Mouse (Mus musculus) forebrain, embryonic 14.5 days (tissue): ENCODE results near the gene Gemin8. TPM values are rescaled to one million over a fixed set of nuclear protein-coding genes. Genes with fewer than 3 reads are reported as not detected.

Source experiments
- polyA plus RNA-seq: library from polyadenylated mRNA; unstranded; fragments of >200 nt; fragmentation: Nextera tagmentation; extraction: Ambion mirVana; gene quantifications from 2 replicates; pipeline ENCODE4 v1.2.1, GENCODE M21; 2014

Gene Gemin8
- polyA plus RNA-seq, 1 experiment from 2014 or later: 15.2 TPM

Other genes starting within 250 kb of the Gemin8 start
- 245 and 296 TPM in 2 replicates for gene Gpm6b, start 68.5 kb downstream of the Gemin8 start, polyA plus RNA-seq